Mouse (Mus musculus): ENCODE results near the gene Aprt. TPM values are rescaled to one million over a fixed set of nuclear protein-coding genes. Genes with fewer than 3 reads are reported as not detected.

Gene Aprt
- polyA plus RNA-seq, 1 experiment, result 95.4 TPM

GRCm38 (mm10) chr8:122556030-122557009 is 20.4 kb downstream of the Aprt start:
- peak overlapping the region; percentile 77 for H3K27ac ChIP-seq (ENCODE audit: control insufficient read depth, insufficient read depth, low read depth, low read length, poor library complexity)
- H3K4me1 ChIP-seq (ENCODE audit: control insufficient read depth, insufficient read depth, low read length), result peaks cover 14% of the 10 kb centered on the region
- TF ChIP-seq CTCF (IDR thresholded peaks at IDR 0.05; ENCODE audit: control insufficient read depth, insufficient read depth, low read length) (no peak), POLR2A (IDR thresholded peaks at IDR 0.05; ENCODE audit: borderline replicate concordance, control insufficient read depth, low read depth, low read length) (peak; percentile 79)
- peak overlapping the region; percentile 57 for H3K4me3 ChIP-seq (replicated peaks; ENCODE audit: control insufficient read depth, low read depth, low read length)
- WGBS, result 8% methylated on average over 12 of the region's 12 CpGs

GRCm38 (mm10) chr8:122554786-122555185 is 21.9 kb downstream of the Aprt start:
- peaks cover 12% of the 10 kb centered on the region for H3K4me1 ChIP-seq (ENCODE audit: control insufficient read depth, insufficient read depth, low read length)
- TF ChIP-seq POLR2A (IDR thresholded peaks at IDR 0.05; ENCODE audit: borderline replicate concordance, control insufficient read depth, low read depth, low read length) (no peak), CTCF (IDR thresholded peaks at IDR 0.05; ENCODE audit: control insufficient read depth, insufficient read depth, low read length) (no peak)
- no peak overlapping the region for H3K4me3 ChIP-seq (replicated peaks; ENCODE audit: control insufficient read depth, low read depth, low read length)
- no peak overlapping the region for H3K27ac ChIP-seq (ENCODE audit: control insufficient read depth, insufficient read depth, low read depth, low read length, poor library complexity)
- WGBS, result 59% methylated on average over 6 of the region's 6 CpGs

GRCm38 (mm10) chr8:122551265-122552051 is 25.3 kb downstream of the Aprt start, which contains the start of gene Piezo1:
Piezo1 (minus strand) TSS chr8:122551329.
- Histone ChIP-seq H3K27ac (ENCODE audit: control insufficient read depth, insufficient read depth, low read depth, low read length, poor library complexity) (peak within 1 kb of the TSS; percentile 83), H3K4me1 (ENCODE audit: control insufficient read depth, insufficient read depth, low read length) (peaks cover 20% of the 10 kb centered on the region), H3K4me3 (replicated peaks; ENCODE audit: control insufficient read depth, low read depth, low read length) (peak within 1 kb of the TSS; percentile 59)
- 8% methylated on average over 56 of the region's 56 CpGs for WGBS
- peak; percentile 86; the same call in 1 of the 2 replicates for TF ChIP-seq POLR2A (IDR thresholded peaks at IDR 0.05; ENCODE audit: borderline replicate concordance, control insufficient read depth, low read depth, low read length)
- TF ChIP-seq CTCF (IDR thresholded peaks at IDR 0.05; ENCODE audit: control insufficient read depth, insufficient read depth, low read length), result peak; percentile 100

GRCm38 (mm10) chr8:122550995-122551264 is 25.8 kb downstream of the Aprt start:
- WGBS, result under 1% methylated on average over 42 of the region's 43 CpGs
- Histone ChIP-seq H3K27ac (ENCODE audit: control insufficient read depth, insufficient read depth, low read depth, low read length, poor library complexity) (peak overlapping the region; percentile 83), H3K4me3 (replicated peaks; ENCODE audit: control insufficient read depth, low read depth, low read length) (peak overlapping the region; percentile 59), H3K4me1 (ENCODE audit: control insufficient read depth, insufficient read depth, low read length) (peaks cover 15% of the 10 kb centered on the region)
- TF ChIP-seq POLR2A (IDR thresholded peaks at IDR 0.05; ENCODE audit: borderline replicate concordance, control insufficient read depth, low read depth, low read length) (no peak), CTCF (IDR thresholded peaks at IDR 0.05; ENCODE audit: control insufficient read depth, insufficient read depth, low read length) (no peak)

- peak overlapping the region; percentile 59 for H3K4me3 ChIP-seq (replicated peaks; ENCODE audit: control insufficient read depth, low read depth, low read length)
- H3K27ac ChIP-seq (ENCODE audit: control insufficient read depth, insufficient read depth, low read depth, low read length, poor library complexity), result peak overlapping the region; percentile 83
- H3K4me1 ChIP-seq (ENCODE audit: control insufficient read depth, insufficient read depth, low read length), result peaks cover 15% of the 10 kb centered on the region
- TF ChIP-seq CTCF (IDR thresholded peaks at IDR 0.05; ENCODE audit: control insufficient read depth, insufficient read depth, low read length), result no peak
- 2% methylated on average over 52 of the region's 52 CpGs for WGBS
Observed at GRCm38 (mm10) chr8:122550234-122550994, 26.3 kb downstream of the Aprt start.

GRCm38 (mm10) chr8:122548891-122549439 is 27.7 kb downstream of the Aprt start:
- Histone ChIP-seq H3K4me3 (replicated peaks; ENCODE audit: control insufficient read depth, low read depth, low read length) (no peak overlapping the region), H3K27ac (ENCODE audit: control insufficient read depth, insufficient read depth, low read depth, low read length, poor library complexity) (peak overlapping the region; percentile 84), H3K4me1 (ENCODE audit: control insufficient read depth, insufficient read depth, low read length) (peaks cover 15% of the 10 kb centered on the region)
- TF ChIP-seq CTCF (IDR thresholded peaks at IDR 0.05; ENCODE audit: control insufficient read depth, insufficient read depth, low read length), result no peak
- no peak for TF ChIP-seq POLR2A (IDR thresholded peaks at IDR 0.05; ENCODE audit: borderline replicate concordance, control insufficient read depth, low read depth, low read length)
- WGBS, result 68% methylated on average over 3 of the region's 3 CpGs

- Histone ChIP-seq H3K4me3 (replicated peaks; ENCODE audit: control insufficient read depth, low read depth, low read length) (peak overlapping the region; percentile 17), H3K27ac (ENCODE audit: control insufficient read depth, insufficient read depth, low read depth, low read length, poor library complexity) (peak overlapping the region; percentile 84), H3K4me1 (ENCODE audit: control insufficient read depth, insufficient read depth, low read length) (peaks cover 15% of the 10 kb centered on the region)
- no peak for TF ChIP-seq POLR2A (IDR thresholded peaks at IDR 0.05; ENCODE audit: borderline replicate concordance, control insufficient read depth, low read depth, low read length)
- no peak for TF ChIP-seq CTCF (IDR thresholded peaks at IDR 0.05; ENCODE audit: control insufficient read depth, insufficient read depth, low read length)
- 21% methylated on average over 13 of the region's 13 CpGs for WGBS
Observed at GRCm38 (mm10) chr8:122548331-122548730, 28.4 kb downstream of the Aprt start.
